Mouse (Mus musculus) naive thymus-derived CD4-positive, alpha-beta T cell, adult 2 months (primary cell): ENCODE data around the gene Loxl4.

Source experiments
- DNase-seq: peaks from one replicate; pipeline ENCODE4 v3.0.0-alpha.2; 2011; ENCODE audit warnings: low read depth

Loxl4 gene

DNA sequence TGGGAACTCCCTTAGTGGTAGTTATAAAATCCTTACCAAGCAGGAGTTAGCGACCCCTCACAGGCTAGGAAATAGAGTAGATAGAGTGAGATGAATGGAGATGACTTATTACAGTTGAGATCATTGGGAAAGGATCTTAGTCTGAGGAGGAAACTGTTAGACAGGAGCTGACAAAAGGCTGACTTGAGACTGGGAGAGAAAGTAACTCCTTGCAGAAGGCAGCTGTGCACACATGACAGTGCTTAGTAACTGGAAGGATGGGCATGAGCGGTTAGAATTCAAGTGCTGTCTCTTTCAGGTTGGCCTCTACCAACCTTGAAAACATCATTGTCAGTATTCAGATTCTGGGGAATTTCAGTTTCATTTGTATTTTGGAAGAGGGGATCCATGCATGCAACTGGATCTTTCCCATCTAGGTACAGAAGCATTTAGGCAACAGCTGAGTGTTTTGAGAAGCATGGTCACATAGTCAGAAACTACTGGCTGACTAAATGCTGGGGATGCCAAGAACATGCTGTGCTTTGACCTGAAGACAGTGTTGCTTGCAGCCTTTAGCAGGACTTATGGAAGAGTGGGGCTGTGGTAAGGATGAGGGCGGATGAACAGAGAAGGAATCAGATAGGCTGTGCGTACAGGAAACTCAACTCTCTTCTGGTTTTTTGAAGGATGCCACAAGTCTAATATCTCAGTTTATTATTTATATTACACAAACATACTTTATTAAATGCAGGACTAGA is 46.2 kb downstream of the Loxl4 start:
- no peak for DNase-seq

DNA sequence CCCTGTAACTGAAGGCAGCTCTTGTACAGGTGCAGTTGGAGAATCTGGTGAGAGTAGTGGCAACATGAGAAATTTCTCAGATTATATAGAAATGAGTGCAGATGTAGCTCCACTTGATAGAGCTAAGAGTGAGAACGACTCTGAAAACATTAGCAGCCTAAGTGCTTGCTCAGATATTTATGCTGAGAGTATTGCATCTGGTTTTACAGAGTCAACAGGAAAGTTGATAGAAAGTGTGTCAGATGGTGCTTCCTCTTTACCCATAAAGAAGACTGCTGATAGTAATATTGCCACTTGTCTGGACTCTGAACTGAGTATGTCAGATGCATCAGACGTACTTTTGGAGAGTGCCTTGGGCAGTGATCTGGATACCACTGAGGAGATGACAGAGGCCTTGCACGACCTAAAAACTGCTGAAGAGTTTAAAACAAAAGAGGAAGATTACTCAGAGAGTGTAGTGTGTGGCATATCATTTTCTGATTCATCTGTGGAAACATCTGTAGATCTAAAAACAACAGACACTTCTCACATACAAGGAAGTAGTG is 48.8 kb downstream of the Loxl4 start:
- no peak for DNase-seq

DNA sequence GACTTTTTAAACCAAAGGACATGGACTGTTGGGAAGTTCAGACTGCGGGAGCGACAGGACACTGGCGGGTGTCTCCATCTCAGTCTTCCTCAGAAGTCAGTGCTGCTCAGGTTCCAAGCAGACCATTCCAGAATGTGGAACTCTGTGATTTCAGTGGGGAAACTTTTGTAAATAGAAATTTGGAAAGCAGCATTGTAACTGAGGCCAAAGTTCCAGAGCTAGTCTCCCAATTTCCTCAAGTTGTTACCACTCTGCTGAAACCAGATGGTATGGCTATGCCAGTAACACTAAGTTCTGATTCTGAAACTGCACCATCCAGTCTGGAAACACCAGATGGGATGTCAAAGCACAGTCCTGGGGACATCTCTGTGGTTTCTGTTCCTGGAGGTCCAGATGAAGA is 49.6 kb downstream of the Loxl4 start:
- no peak for DNase-seq

DNA sequence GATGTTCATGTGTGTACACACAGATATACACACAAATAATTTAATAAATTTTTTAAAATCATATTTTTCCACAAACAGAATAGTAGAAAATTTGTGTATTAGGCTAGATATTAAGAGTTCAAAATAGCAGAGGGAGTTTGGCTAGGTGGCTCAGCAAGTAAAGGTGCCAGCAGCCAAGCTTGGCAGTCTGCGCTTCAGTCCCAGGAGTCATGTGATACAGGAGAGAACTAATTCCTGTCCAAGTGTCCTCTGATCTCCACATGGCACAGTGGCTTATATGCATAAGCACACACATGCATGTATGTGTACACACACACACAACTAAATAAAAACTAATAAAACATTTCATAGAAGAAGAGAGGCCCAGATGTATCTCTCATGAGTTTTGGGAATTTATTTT is 50.6 kb downstream of the Loxl4 start:
- no peak for DNase-seq

DNA sequence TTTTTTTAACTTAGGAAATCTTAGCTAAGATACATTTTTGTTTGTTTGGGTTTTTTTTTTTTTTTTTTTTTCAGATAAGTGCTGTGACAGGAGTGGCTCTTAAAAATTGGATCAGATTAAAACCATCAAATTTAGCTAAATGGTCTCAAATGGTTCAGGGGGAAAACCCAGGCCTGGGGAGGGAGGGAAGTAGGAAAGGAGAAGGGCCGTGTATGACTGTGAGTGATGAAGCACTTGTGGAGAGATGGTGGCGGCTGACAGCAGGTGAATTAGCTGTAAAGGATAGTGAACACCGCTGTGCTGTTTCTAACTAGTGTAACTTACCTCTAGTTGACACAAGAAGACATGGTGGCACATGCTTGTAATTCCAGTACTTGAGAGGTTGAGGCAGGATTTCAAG is 53.9 kb downstream of the Loxl4 start:
- DNase-seq, result no peak
